Mouse (Mus musculus) intestine, embryonic 16.5 days (tissue): ENCODE measurements at regions not wholly inside any gene's neighbourhood (a gene's known extent, or its start where the extent isn't known, plus 50 kb on each side); places are given as distances from the start of the nearest gene placed in this dataset.

Experiments used
- ATAC-seq: fragments of 200-750 bp; cut with Nextera tagmentation; 2 replicates; pipeline ENCODE4 v1.8.0; 2017; ENCODE audit warnings: moderate TSS enrichment, moderate library complexity
- H3K27ac ChIP-seq: fragments of 300-500 bp; sonication (generic); 2 replicates; pipeline ENCODE4 v1.5.1; 2014; ENCODE audit warnings: mild to moderate bottlenecking, low read length
- H3K27me3 ChIP-seq: fragments of 300-500 bp; sonication (generic); replicated peaks from 2 replicates; pipeline ENCODE4 v1.6.1; 2014; ENCODE audit warnings: low read length, control low read depth, mixed read lengths; ENCODE audit not compliant: control insufficient read depth, insufficient read depth
- H3K36me3 ChIP-seq: fragments of 300-500 bp; sonication (generic); 2 replicates; pipeline ENCODE4 v1.6.1; 2014; ENCODE audit warnings: low read length, control low read depth; ENCODE audit not compliant: control insufficient read depth, insufficient read depth
- H3K4me1 ChIP-seq: fragments of 300-500 bp; sonication (generic); 2 replicates; pipeline ENCODE4 v1.6.1; 2014; ENCODE audit warnings: low read length, control low read depth, mixed read lengths; ENCODE audit not compliant: control insufficient read depth, insufficient read depth
- H3K4me2 ChIP-seq: fragments of 300-500 bp; sonication (generic); 2 replicates; pipeline ENCODE4 v1.6.1; 2014; ENCODE audit warnings: low read depth, low read length, control low read depth
- H3K4me3 ChIP-seq: fragments of 300-500 bp; sonication (generic); 2 replicates; pipeline ENCODE4 v1.5.1; 2014; ENCODE audit warnings: mild to moderate bottlenecking, low read length
- H3K9ac ChIP-seq: fragments of 300-500 bp; sonication (generic); 2 replicates; pipeline ENCODE4 v1.6.1; 2014; ENCODE audit warnings: low read depth, low read length
- H3K9me3 ChIP-seq: fragments of 300-500 bp; sonication (generic); 2 replicates; pipeline ENCODE4 v1.6.1; 2016; ENCODE audit warnings: low read length, control low read depth; ENCODE audit not compliant: control insufficient read depth
- WGBS: fragments of 180-500 bp; shearing (Covaris S2); extraction: QIAGEN DNeasy Blood & Tissue Kit; methylation state at CpG from one replicate; pipeline ENCODE4 v1.1.7; 2014; 5-methylcytosine and 5-hydroxymethylcytosine counted together

GRCm38 (mm10) chr8:92562962-92563361 is 111.1 kb upstream of the Irx6 start:
- peaks cover 3% of the 10 kb centered on the region; the same call in 1 of the 2 replicates for H3K27me3 ChIP-seq
- no peak for ATAC-seq
- H3K36me3 ChIP-seq: no peaks in the 10 kb centered on the region
- no peaks in the 10 kb centered on the region for H3K9me3 ChIP-seq
- H3K4me2 ChIP-seq: no peak overlapping the region
- H3K9ac ChIP-seq: no peak overlapping the region
- H3K4me3 ChIP-seq: no peak overlapping the region
- H3K4me1 ChIP-seq: no peaks in the 10 kb centered on the region
- no peak overlapping the region for H3K27ac ChIP-seq
- WGBS: 58% methylated on average over 5 of the region's 5 CpGs

- Histone ChIP-seq H3K4me1 (no peaks in the 10 kb centered on the region), H3K4me3 (no peak overlapping the region), H3K9ac (no peak overlapping the region), H3K9me3 (no peaks in the 10 kb centered on the region), H3K27me3 (no peaks in the 10 kb centered on the region), H3K27ac (no peak overlapping the region), H3K4me2 (no peak overlapping the region), H3K36me3 (no peaks in the 10 kb centered on the region)
- WGBS: 42% methylated on average over 10 of the region's 10 CpGs
- no peak for ATAC-seq
These were observed 104.4 kb upstream of the Irx6 start for GRCm38 (mm10) chr8:92569650-92570049.

- WGBS: 75% methylated on average over 2 of the region's 2 CpGs
- H3K4me2 ChIP-seq: no peak overlapping the region
- no peaks in the 10 kb centered on the region for H3K36me3 ChIP-seq
- no peaks in the 10 kb centered on the region for H3K27me3 ChIP-seq
- no peaks in the 10 kb centered on the region for H3K4me1 ChIP-seq
- H3K27ac ChIP-seq: no peak overlapping the region
- no peak overlapping the region for H3K4me3 ChIP-seq
- ATAC-seq: no peak
- no peaks in the 10 kb centered on the region for H3K9me3 ChIP-seq
- no peak overlapping the region for H3K9ac ChIP-seq
These were observed 94.6 kb upstream of the Irx6 start for GRCm38 (mm10) chr8:92579446-92579845.

GRCm38 (mm10) chr8:92581051-92581450 is 93.0 kb upstream of the Irx6 start:
- Histone ChIP-seq H3K4me2 (no peak overlapping the region), H3K4me1 (no peaks in the 10 kb centered on the region), H3K27ac (no peak overlapping the region), H3K36me3 (no peaks in the 10 kb centered on the region), H3K9me3 (no peaks in the 10 kb centered on the region), H3K9ac (no peak overlapping the region), H3K27me3 (no peaks in the 10 kb centered on the region), H3K4me3 (no peak overlapping the region)
- no peak for ATAC-seq
- WGBS: 87% methylated on average over 2 of the region's 2 CpGs

GRCm38 (mm10) chr8:92600766-92601165 is 73.3 kb upstream of the Irx6 start:
- no peak overlapping the region for H3K4me3 ChIP-seq

GRCm38 (mm10) chr8:92602973-92603372 is 71.1 kb upstream of the Irx6 start:
- Histone ChIP-seq H3K27me3 (no peaks in the 10 kb centered on the region), H3K9me3 (no peaks in the 10 kb centered on the region), H3K4me1 (no peaks in the 10 kb centered on the region), H3K4me3 (no peak overlapping the region), H3K9ac (no peak overlapping the region), H3K27ac (no peak overlapping the region), H3K4me2 (no peak overlapping the region), H3K36me3 (no peaks in the 10 kb centered on the region)
- WGBS: 46% methylated on average over 7 of the region's 7 CpGs
- no peak for ATAC-seq

More at GRCm38 (mm10) chr8:92600766-92601165, 73.3 kb upstream of the Irx6 start:
- no peak overlapping the region for H3K9ac ChIP-seq
- H3K4me2 ChIP-seq: no peak overlapping the region
- H3K4me1 ChIP-seq: no peaks in the 10 kb centered on the region
- ATAC-seq: no peak
- WGBS: 89% methylated on average over 3 of the region's 3 CpGs
- no peaks in the 10 kb centered on the region for H3K9me3 ChIP-seq
- H3K27me3 ChIP-seq: no peaks in the 10 kb centered on the region
- no peaks in the 10 kb centered on the region for H3K36me3 ChIP-seq
- H3K27ac ChIP-seq: no peak overlapping the region

GRCm38 (mm10) chr8:92605631-92606030 is 68.5 kb upstream of the Irx6 start:
- Histone ChIP-seq H3K27me3 (no peaks in the 10 kb centered on the region), H3K9ac (no peak overlapping the region), H3K4me3 (no peak overlapping the region), H3K36me3 (no peaks in the 10 kb centered on the region), H3K4me1 (no peaks in the 10 kb centered on the region), H3K27ac (no peak overlapping the region), H3K4me2 (no peak overlapping the region), H3K9me3 (no peaks in the 10 kb centered on the region)
- 83% methylated on average over 5 of the region's 5 CpGs for WGBS
- no peak for ATAC-seq

GRCm38 (mm10) chr8:92607604-92608003 is 66.5 kb upstream of the Irx6 start:
- Histone ChIP-seq H3K27me3 (no peaks in the 10 kb centered on the region), H3K4me2 (no peak overlapping the region), H3K9ac (no peak overlapping the region), H3K36me3 (no peaks in the 10 kb centered on the region), H3K4me3 (no peak overlapping the region), H3K9me3 (no peaks in the 10 kb centered on the region), H3K27ac (no peak overlapping the region), H3K4me1 (no peaks in the 10 kb centered on the region)
- 78% methylated on average over 6 of the region's 6 CpGs for WGBS
- no peak for ATAC-seq

- no peak overlapping the region for H3K4me3 ChIP-seq
- no peak overlapping the region for H3K9ac ChIP-seq
- ATAC-seq: no peak
- no peak overlapping the region for H3K27ac ChIP-seq
- H3K4me2 ChIP-seq: no peak overlapping the region
- no peaks in the 10 kb centered on the region for H3K9me3 ChIP-seq
- no peaks in the 10 kb centered on the region for H3K27me3 ChIP-seq
- WGBS: 77% methylated on average over 2 of the region's 2 CpGs
- H3K36me3 ChIP-seq: no peaks in the 10 kb centered on the region
- H3K4me1 ChIP-seq: no peaks in the 10 kb centered on the region
These were observed 64.2 kb upstream of the Irx6 start for GRCm38 (mm10) chr8:92609908-92610307.

GRCm38 (mm10) chr8:92610487-92611059 is 63.5 kb upstream of the Irx6 start:
- H3K27me3 ChIP-seq: no peaks in the 10 kb centered on the region
- no peak overlapping the region for H3K4me3 ChIP-seq
- H3K9me3 ChIP-seq: no peaks in the 10 kb centered on the region
- ATAC-seq: no peak
- no peak overlapping the region for H3K9ac ChIP-seq
- WGBS: 37% methylated on average over 6 of the region's 6 CpGs
- H3K4me2 ChIP-seq: no peak overlapping the region
- no peaks in the 10 kb centered on the region for H3K4me1 ChIP-seq
- no peak overlapping the region for H3K27ac ChIP-seq
- no peaks in the 10 kb centered on the region for H3K36me3 ChIP-seq
